29 mouse cellular contexts compared by ENCODE assay signal in the genomic region with DNA sequence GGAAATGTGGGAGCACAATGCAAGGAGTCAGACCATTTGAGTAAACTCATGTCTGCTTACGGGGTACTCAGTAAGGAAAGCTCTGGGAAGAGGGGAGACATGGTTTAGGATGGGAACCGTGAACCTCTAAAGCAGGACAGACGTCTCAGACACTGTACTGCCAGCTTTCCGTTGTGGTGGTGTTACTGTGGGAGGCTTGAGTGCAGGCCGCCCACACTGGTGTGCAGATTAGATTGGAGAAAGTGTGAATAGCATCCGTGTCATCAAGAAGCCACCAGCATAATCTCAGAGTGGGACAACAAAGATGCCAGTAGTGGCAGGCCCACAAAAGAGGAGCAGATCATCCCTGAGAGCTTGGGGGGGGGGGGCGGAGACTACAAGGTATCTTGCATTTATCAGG. TPM values are rescaled to one million over a fixed set of nuclear protein-coding genes. Genes with fewer than 3 reads are reported as not detected.
"Had no signal": no experiment of that assay in that cellular context is flagged by ENCODE, and none has a peak within 500 bp of the region (broad histone marks: within the 10 kb centered on the region; RNA-seq: fewer than 3 reads in every experiment).

No protein-coding gene starts in this region.

- DNase-seq: kidney, adult 8-10 months; kidney, postnatal 10 days; kidney, postnatal 36 days; layer of hippocampus, postnatal 36 days; liver, embryonic 13.5 days; lung, adult 2 months; lung, postnatal 14 days; lung, postnatal 4 days; thymus, adult 2 months; thymus, postnatal 14 days; thymus, postnatal 4 days had no signal

- ATAC-seq: midbrain, embryonic 16.5 days had no signal

RNA-seq across cellular contexts. Expression of a gene that starts 32.2 kb away (rescaled TPM):
- total RNA-seq: layer of hippocampus, adult 8-10 months; layer of hippocampus, postnatal 10 days; left cerebral cortex, postnatal 25 days; liver, adult 2 months; megakaryocyte progenitor cell, adult 5-6 weeks; megakaryocyte-erythroid progenitor cell, adult 5-6 weeks; monocyte, adult 5-6 weeks had no signal
- polyA plus RNA-seq: kidney, embryonic 15.5 days; limb, embryonic 11.5 days; liver, adult 2 months; liver, embryonic 13.5 days; liver, embryonic 16.5 days; lung, adult 2 months; lung, embryonic 16.5 days; midbrain, embryonic 12.5 days; midbrain, embryonic 16.5 days; myocyte; neural tube, embryonic 13.5 days; small intestine, adult 2 months; stomach, embryonic 14.5 days; stomach, postnatal 0 days had no signal
